Mouse (Mus musculus) ZHBTc4 (cell line): Measurements from ENCODE around the gene Ppp1ca.

ENCODE experiments used
- DNase-seq: peaks from one replicate; pipeline ENCODE4 v3.0.0-alpha.2; 2011; ENCODE audit warnings: low read depth, low spot score

Gene Ppp1ca

GRCm38 (mm10) chr19:4232186-4232572, 40.3 kb downstream of the Ppp1ca start:
- DNase-seq: no peak

DNA sequence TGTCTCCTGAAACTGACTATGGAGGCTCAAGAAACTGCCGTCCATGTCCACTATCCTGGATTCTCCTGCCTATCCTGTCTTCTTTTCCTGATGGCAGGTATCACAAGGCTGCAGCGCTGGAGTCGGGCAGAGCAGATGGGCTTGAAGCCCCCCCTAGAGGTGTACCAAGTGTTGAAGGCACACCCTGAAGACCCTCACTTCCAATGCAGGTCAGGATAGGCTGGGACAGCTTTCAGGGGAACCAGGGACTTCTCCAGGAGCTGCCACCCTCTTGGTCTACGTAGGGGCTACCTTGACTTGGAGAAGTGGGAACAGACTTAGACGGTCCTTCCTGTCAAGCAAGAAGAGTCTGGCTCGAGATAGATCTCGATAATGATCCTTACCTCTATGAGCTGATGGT, 40.8 kb downstream of the Ppp1ca start:
- DNase-seq: no peak

DNA sequence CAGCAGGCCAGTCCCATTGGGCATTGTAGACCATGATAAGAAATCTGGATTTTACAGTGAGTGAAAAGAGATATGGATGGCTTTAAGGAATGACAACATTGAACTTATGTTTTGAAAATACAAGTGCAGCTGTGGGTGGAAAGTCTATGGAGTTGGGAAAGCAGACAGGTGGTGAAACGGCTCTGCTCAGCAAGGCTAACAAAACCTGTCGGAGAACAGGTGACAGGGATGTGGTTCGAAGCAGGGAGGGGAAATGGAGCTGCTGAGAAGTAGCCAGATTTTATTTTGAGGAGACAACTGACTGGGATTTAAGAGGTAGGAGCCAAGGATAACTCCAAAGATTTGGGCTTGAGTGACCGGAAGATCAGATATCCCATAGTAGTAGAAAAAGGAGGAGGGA, 42.7 kb downstream of the Ppp1ca start:
- no peak for DNase-seq

DNA sequence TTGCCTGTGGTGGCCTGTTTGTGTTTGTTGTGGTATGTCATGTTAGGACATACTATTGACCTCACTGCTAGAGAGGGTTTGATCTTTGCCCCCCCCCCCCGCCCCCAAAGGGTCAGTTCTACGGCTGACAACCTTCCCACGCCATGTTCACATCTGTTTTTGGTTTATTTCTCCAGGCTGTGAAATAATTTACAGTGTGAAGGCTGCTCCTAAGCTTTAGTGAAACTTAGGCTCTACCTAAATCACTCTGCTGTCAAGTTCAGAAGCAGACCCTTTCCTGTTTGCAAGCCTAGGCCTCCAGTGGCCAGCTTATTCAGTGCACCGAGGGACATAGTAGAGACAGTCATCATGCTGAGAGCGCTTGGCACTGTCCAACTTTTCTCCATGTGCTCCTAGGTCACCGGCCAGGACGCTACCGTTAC, 48.4 kb downstream of the Ppp1ca start:
- no peak for DNase-seq

DNA sequence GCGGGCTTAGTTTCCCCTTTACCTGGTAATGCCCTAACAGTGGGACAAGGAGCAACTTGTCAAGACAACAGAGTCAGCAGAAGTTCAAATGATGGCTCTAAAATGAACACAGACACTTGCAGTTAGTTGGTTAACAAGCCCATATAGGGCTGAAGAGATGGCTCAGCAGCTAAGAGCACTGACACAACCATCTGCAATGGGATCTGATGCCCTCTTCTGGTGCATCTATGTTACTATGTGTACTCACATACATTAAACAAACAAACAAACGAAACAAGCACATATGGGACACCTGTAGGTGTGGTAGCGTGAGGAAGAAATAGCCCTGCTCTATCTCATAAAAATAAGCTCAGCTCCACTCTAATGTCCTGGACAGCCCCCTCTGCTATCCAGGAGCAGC, 50.6 kb downstream of the Ppp1ca start:
- DNase-seq: peak; percentile 18

GRCm38 (mm10) chr19:4244775-4245174, 52.9 kb downstream of the Ppp1ca start:
- DNase-seq: no peak
